Mouse (Mus musculus) adrenal gland, adult 10 weeks (tissue): ENCODE results near the gene Olfr373. TPM values are rescaled to one million over a fixed set of nuclear protein-coding genes. Genes with fewer than 3 reads are reported as not detected.

ENCODE experiments used
- polyA plus RNA-seq: library from polyadenylated mRNA; stranded (reverse); fragments of 350-450 nt; fragmentation: Illumina TruSeq; extraction: RNeasy Lipid Tissue Mini Kit (QIAGEN cat#74804); gene quantifications from one replicate; pipeline ENCODE4 v1.2.3, GENCODE M21; 2014; ENCODE audit warnings: low read depth, low replicate concordance

Olfr373 gene
- polyA plus RNA-seq, result not detected

GRCm38 (mm10) chr8:72082877-72083276, at the start of gene Olfr373:
Gene Olfr373, plus strand, starts transcription at chr8:72083177.

GRCm38 (mm10) chr8:72040918-72041317, 42.1 kb upstream of the Olfr373 start, which contains the start of gene Olfr372:
Gene Olfr372, plus strand, starts transcription at chr8:72041218.

GRCm38 (mm10) chr8:72106740-72107139, 23.8 kb downstream of the Olfr373 start, which contains the start of gene Olfr374:
Gene Olfr374, plus strand, starts transcription at chr8:72107040.

GRCm38 (mm10) chr8:72134756-72135445, 51.9 kb downstream of the Olfr373 start, which contains the start of gene Tpm4:
Gene Tpm4, plus strand, starts transcription at chr8:72134975.

Other genes with a start within 250 kb of the Olfr373 start
- gene Zfp709, start 201.2 kb upstream of the Olfr373 start, polyA plus RNA-seq, result 19.0 TPM
- 14.7 TPM for gene Zfp882, start 174.6 kb upstream of the Olfr373 start, polyA plus RNA-seq
- 130 TPM for gene Zfp617, start 174.5 kb upstream of the Olfr373 start, polyA plus RNA-seq
- gene Zfp961, start 132.1 kb upstream of the Olfr373 start, polyA plus RNA-seq, result 54.8 TPM
- not detected for gene Cyp4f18, start 73.6 kb upstream of the Olfr373 start, polyA plus RNA-seq
- not detected for gene Olfr372, start 42.0 kb upstream of the Olfr373 start, polyA plus RNA-seq
- not detected for gene Olfr374, start 23.9 kb downstream of the Olfr373 start, polyA plus RNA-seq
- gene Tpm4, start 51.8 kb downstream of the Olfr373 start, polyA plus RNA-seq, result 455 TPM
- 50.4 TPM for gene Rab8a, start 78.0 kb downstream of the Olfr373 start, polyA plus RNA-seq
- gene Hsh2d, start 106.5 kb downstream of the Olfr373 start, polyA plus RNA-seq, result not detected
- gene Cib3, start 129.7 kb downstream of the Olfr373 start, polyA plus RNA-seq, result not detected
- gene Gm11034, start 130.5 kb downstream of the Olfr373 start, polyA plus RNA-seq, result not detected
- gene Fam32a, start 136.6 kb downstream of the Olfr373 start, polyA plus RNA-seq, result 80.7 TPM
- 13.4 TPM for gene Ap1m1, start 156.8 kb downstream of the Olfr373 start, polyA plus RNA-seq
- 2.2 TPM for gene Gm10282, start 222.1 kb downstream of the Olfr373 start, polyA plus RNA-seq
- gene Klf2, start 235.9 kb downstream of the Olfr373 start, polyA plus RNA-seq, result 16.3 TPM